Mouse (Mus musculus) left cerebral cortex, postnatal 36 days (tissue): ENCODE measurements around the gene Spata4. TPM values are rescaled to one million over a fixed set of nuclear protein-coding genes. Genes with fewer than 3 reads are reported as not detected.
"Not testable (repeated sequence)": the region's sequence is repeated elsewhere in the genome, so short reads cannot be mapped to it uniquely, and the experiment has no call there.

Experiments
- DNase-seq, 2 experiments: peaks; one replicate each; pipeline ENCODE4 v3.0.0; 2021 to 2022; ENCODE audit warnings: low spot score in 2 of 2, mixed read lengths in 1 of 2
- intact Hi-C: fragments of 180-260 bp; cut with DNase I; formaldehyde crosslinking; loops from one replicate; pipeline ENCODE4 v1.15.1; 2025
- total RNA-seq, 2 experiments: library from RNA; stranded (reverse); gene quantifications; 2 replicates each; pipeline ENCODE4 v1.2.3; 2021

Spata4 gene
- under 1 TPM in 1 of 2 experiments, not detected in 1; 0.30 TPM for total RNA-seq

DNA sequence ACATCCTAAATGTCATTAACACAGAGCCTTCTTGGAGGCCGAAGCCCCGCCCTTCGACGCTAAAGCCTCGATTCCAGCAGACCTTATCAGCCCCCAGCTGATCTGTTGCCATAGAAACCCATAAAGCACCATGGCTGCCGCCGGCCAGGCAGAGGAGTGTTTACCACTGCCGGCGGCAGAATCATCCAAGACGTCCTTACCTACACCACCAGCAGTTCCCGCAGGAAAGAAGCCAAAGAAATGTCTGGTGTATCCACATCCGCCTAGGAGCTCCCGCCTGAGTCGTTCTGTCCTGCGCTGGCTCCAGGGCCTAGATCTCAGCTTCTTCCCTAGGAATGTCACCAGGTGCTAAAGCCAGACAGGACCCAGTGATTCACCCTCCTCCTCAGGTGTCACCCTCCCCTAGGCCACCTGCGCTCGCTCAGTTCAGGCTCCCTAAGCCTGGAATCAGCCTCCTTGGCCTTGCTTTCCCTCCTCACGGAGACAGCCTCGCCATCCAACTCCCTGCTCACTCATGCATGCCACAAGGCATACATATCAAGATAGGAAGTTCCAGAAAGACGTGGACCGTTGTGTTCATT lies at the start of gene Spata4:
Gene Spata4, plus strand, starts transcription at position 111 of the 581 bp plus-strand sequence.
- peak; percentile 49 to 51 for DNase-seq
- intact Hi-C loops: loop anchor here (5.0 kb wide), 1 partner anchor 73 kb away; the partner anchor contains the start of genes Asb5 and Spcs3

DNA sequence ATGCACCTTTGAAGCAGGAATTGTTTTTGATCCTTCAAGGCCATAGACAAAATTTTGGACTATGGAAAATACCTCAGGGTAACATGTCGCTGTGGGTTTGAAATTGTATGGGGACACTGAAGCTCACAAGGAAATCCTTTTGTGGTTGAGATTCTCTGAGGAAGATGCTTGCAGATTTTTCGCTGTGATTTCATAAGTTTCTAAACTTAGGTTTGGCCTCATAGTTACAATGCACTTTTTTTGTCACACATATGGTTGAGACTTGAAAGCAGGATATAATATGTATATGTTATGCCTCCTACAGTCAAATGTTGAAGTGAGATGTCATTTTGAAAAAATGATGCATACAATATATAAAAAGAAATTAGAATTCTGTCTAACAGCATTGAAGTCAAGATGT lies 45.7 kb upstream of the Spata4 start:
- intact Hi-C loops: no loop called here
- no peak for DNase-seq

DNA sequence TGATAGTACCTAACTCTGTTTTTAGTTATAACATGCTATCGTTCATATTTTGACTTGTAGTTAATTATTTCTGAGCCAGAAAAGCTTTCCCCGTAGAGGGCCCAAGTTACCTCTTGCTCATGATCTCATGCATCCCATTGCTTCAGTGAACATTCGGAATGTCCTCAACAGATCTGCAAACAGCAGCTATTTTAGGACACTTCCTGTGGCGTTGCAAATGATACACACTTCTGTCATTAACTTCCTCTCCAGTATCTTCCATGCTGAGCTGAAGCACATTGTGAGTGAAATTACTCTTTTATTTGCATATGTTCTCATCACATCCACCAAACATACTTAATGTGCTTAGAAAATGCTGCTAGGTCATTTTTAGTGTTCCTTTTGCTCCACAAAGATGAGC lies 38.4 kb upstream of the Spata4 start:
- intact Hi-C loops: no loop called here
- DNase-seq: no peak

DNA sequence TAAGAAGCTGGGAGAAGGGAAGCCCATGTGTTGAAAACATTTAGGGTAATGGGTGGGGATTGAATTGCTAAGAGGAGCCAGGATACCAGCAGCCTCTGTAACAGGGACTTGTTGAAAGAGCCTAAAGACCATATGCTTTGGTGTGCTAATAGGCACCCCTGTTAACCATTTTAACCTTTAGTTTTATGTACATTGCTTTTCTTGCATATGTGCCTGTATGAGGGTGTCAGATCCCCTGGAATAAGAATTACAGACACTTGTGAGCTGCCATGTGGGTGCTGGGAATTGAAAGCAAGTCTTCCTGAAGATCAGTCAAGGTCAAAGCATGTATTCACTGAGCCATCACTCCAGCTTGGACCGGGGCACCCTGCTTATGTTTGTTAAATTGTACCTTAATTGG lies 35.4 kb upstream of the Spata4 start:
- intact Hi-C loops: no loop called here
- no peak for DNase-seq

DNA sequence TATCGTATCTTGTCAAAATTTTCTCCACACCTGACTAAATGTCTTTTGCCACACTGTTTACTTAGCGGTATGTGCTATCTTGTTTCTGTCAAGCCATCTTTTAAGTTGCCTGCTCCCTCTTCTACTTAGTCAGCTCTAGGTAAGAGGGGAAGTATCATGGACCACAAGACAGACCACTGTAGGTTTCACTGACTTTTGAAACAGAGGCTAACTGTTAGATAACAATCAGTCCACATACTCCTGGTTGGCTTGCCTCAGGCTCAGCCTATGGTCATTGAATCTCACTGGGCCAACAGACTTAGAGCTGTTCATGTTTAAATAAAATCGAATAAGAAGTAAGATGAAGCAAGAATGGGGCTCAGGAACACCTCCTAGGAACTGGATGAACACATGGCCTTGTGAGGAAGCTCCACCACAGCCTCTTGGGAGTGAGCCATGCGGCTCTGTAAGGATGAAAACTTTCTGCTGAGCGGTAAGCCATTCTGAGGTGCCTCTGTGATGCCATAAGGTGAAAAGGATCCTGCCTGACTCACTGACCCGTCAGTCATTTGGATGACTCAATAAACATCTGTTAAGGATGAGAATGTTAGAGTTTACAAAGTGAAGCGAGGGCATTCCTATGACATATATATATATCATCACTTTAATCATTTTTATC lies 34.8 kb upstream of the Spata4 start:
- intact Hi-C loops: no loop called here
- no peak for DNase-seq

DNA sequence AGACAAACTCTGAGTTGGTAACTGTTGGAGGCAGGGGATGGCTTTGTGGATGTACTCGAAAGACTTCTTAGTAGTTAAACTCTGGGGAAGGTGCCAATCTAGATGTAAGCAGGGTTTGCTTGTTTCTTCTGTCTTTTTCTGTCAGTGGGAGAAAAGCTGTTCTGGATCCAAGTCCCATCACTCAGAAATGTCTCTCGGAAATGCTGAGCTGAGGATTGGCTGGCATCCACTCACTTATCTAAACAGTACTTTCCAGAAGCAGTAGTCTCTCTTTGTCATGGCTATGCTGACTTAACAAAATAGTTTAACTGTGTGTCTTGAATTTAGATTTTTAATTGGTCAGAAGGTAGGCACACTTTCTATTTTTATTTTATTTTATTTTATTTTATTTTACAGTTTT lies 33.4 kb upstream of the Spata4 start:
- intact Hi-C loops: no loop called here
- DNase-seq: no peak

DNA sequence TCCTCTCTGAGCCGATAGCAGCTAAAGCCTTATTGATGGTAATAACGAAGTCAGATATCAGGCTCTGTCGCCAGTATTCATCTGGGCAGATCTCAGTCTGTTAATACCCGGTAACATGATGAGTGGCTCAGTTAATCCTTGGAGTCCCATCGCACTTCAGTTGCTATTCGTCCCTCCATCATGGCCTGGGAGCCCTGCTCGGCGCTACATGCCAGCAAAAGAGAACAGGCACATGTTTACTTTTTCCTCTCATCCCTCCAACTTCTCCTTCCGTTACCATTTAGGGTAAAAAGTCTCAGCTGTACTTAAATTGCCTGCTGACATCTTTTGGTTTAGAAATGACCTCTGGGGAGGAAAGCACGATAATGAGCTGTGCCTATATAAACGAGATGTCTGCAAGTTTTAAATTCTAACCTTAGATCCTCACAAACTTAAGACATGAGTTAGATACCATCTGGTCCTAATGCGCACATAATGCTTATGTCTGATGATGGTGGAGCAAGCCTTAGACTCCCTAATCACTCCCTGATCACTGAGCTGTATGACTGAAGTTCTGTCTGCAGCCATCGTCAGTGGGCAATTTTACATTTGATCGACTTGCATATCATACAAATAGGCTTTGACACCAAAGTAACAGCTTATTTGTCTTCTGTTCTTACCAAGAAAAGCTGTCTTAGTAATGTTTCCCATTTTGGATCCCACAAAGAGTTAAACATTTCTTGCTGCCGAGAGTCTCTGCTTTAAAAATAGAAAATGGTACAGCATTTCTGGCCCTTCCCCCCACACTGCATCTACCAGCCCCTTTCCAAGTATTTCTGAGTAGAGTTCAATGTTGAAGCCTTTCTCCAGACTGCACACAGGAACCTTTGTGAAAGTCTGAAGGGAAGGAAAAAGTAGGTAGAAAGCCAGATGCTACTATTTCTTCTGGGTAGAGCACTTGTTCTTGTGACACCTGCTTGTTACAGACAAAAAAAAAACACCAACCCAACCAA lies 29.7 kb upstream of the Spata4 start:
- intact Hi-C loops: no loop called here
- no peak for DNase-seq

DNA sequence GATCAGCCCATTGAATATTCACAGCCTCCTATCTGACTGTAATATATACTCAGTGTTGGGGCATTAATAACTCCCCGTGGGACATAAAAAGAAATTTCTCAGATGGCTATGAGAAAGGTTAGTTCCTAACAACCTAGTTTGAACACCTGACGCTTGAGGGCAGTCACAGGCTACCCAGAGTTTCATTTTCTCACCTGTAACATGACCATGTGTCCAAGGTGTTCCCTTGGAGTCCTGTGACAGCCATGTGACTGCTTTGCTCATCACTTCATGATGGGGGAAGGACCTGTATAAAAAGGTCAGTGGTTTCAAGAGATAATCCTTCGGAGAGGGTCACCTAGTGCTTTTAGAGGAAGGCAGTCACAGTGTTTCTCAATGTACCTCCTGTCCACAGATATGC lies 19.1 kb upstream of the Spata4 start:
- DNase-seq: no peak
- intact Hi-C loops: no loop called here

DNA sequence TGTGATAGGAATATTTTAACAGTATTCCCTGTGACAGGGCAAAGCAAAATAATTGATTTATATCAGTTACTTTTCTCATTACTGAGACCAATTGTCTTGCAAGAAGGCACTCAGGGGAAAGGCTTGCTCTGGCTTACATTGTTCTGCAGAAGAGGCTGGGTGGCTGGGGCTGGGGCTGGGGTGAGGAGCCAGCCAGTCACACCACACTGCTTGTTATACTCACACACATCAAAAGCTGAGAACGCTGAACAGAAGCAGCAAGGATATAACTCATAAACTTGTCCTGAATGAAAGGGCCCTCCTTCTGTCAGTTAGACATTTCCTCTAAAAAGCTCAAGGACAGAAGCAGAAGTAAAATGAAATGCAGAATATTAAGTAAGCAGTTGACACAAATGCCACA lies 17.7 kb upstream of the Spata4 start:
- no peak for DNase-seq
- intact Hi-C loops: no loop called here

DNA sequence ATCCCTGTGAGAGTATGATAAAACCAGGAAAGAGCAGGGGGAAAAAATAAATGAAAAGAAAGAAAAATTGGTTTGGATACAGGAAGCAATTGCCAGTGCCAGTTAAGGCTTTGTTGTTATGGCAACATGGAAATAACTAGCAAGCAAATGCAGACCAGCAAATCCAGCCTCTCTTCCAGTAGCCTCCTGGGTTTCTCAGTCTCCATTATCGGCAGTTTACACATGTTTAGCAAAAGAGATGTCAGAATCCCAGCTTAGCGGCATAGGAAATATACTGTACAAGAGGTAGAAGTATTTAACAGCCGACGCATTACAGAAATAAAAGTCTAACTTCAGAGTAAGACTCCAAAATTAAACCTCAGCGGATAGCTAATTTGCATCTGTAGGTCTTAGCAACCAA lies 5.9 kb upstream of the Spata4 start:
- intact Hi-C loops: no loop called here
- no peak for DNase-seq

DNA sequence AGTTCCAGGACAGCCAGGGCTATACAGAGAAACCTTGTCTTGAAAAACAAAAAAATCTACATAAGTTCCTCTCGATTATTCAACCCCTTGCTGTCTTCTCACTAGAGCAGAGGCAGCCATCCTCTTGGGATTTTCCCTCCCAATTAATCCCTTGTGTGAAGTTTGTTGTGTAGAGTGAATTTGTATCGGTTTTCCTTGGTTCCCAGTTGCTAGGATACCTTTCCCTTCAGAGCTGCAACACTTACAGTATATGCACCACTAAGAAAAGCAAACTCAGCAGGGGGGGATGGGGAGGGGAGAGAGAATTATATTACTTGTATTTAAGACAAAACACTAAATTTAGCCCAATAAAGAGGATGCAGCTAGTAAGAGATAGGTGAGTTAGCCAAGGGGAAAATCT lies 4.5 kb upstream of the Spata4 start:
- intact Hi-C loops: no loop called here
- DNase-seq: no peak

DNA sequence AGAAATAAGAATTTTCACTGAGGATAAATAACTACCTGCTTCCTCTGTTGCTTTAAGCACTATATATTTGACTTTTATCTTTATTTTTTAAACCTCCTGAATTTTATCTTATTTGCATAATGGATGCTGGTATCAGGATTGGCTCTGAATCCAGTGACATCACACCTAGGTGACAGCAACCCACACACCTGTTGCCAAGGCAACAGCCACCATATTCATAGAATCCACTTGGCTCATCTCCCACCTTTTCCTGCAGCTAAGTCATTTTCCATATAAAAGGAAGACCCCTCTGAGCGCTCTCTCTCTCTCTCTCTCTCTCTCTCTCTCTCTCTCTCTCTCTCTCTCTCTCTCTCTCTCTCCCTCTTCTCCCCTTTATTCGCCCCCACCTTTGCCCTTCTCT lies 3.6 kb upstream of the Spata4 start:
- peak in 1 of 2 experiments; percentile 30 for DNase-seq
- intact Hi-C loops: no loop called here

DNA sequence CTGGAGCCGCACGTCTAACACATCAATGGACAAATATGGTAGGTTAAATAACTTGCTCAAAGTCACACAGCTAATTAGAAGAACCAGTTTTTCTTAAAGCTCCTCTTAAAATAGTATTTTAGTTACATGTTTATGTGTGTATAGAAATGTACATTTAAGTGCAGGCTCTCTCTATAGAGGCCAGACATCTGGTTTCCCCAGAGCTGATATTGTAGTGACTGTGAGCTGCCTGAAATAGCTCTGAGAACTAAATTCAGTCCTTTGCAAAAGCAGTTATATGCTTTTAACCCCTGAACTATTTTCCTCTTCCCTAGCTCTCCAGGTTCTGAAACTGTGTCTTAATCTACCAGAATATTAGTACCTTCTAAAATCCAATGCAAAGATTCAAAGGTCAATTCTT lies 3.2 kb upstream of the Spata4 start:
- intact Hi-C loops: no loop called here
- no peak for DNase-seq

DNA sequence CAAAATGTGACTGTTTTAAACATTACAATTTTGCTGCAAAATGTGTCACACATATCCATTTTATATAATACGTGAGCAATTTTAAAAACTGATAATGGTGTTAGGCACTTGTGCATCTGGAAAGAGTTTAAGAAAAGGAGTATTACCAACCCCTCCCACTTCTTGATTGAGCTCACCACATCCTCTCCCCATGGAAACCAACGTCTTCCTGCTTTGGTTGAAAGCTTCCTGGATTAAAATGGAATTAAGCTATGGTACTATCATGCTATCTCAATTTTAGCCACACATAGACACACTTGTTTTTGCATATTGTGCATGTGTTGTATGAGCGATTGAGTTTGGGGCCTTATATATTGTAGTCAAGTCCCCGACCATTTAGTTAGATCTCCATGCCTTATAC lies 2.9 kb downstream of the Spata4 start:
- intact Hi-C loops: loop anchor here (5.0 kb wide), 1 partner anchor 76 kb away; the partner anchor contains the start of genes Asb5 and Spcs3
- DNase-seq: no peak

DNA sequence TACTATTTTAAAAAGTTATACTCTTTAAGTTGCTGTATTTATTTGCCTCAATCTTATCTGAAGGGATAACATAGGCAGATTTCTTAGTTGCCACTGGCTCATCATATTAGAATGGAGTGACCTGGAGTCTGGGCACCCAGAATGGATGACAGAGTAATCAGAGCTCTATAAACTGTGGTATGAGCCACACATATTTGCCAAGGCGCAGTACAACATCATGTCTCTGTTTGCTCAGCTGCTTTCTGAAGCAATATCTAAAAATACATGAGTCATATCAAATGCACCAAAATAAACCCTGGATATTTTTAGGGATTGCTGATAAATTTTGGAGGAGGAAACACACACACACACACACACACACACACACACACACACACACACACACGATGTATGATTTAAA lies 8.8 kb downstream of the Spata4 start:
- intact Hi-C loops: no loop called here
- no peak for DNase-seq

DNA sequence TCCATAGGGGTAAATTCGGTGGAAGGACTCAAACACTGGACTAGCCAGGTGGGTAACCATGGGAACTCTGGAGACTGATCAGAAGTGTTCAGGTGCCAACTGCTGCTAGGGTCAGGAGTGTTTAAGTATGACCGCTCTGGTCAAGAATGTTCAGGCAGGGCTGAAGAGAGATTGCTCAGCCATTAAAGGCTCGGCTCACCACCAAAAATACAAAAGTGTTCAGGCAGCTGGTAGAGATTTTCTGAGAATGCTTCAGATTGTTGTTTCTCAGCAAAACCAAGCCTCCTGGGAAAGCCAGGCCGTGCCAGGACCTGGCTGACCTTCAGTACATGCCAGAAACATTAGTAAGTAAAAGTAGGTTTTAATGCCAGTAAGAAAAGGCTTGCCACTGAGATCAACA lies 9.7 kb downstream of the Spata4 start:
- DNase-seq: no peak
- intact Hi-C loops: no loop called here

DNA sequence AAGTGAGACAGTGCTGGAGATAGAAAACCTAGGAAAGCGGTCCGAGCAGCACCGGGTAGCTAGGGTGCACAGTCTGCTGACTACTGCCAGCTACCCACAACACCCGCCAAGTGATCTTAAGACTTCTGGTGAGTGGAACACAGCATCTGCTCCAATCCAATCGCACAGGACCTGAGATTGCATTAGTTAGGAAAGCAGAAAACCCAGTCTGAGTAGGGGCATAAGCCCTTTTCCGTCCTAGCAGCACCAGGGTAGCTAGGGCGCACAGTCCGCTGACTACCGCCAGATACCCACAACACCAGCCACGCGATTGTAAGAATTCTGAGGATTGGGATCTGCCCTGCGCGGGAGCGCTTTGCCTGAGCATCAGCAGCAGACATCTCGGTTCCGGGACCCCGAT lies 16.1 kb downstream of the Spata4 start:
- intact Hi-C loops, DNase-seq: not testable (repeated sequence)

DNA sequence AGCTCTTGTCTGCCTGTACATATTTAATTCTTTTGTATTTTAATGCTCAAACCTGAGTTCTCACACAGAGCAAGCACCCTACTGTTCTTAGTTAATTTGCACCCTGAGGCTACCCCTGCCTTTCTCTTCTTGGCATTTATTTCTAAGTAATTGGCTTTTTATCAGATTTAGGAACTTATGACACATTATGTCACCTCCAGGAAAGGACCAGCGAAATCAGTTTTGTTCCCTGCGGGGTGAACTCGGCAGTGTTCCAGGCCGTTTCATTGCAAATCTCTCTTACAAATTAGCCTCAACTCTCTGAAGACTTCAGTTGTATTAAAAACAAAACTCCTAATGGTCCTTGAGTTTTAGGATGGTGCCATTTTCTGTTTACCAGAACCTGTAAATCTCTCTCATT lies 38.1 kb downstream of the Spata4 start:
- DNase-seq: no peak
- intact Hi-C loops: no loop called here
